Mouse (Mus musculus) liver, embryonic 16.5 days (tissue): ENCODE results near the gene Sypl. TPM values are rescaled to one million over a fixed set of nuclear protein-coding genes. Genes with fewer than 3 reads are reported as not detected.

Experiments used
- ATAC-seq: fragments of 200-750 bp; cut with Nextera tagmentation; 2 replicates; pipeline ENCODE4 v1.8.0; 2017; ENCODE audit warnings: low read depth, mild to moderate bottlenecking, moderate number of reproducible peaks, moderate library complexity
- H3K27ac ChIP-seq: fragments of 300-500 bp; sonication (generic); 2 replicates; pipeline ENCODE4 v1.5.1; 2014; ENCODE audit warnings: mild to moderate bottlenecking, low read length
- H3K27me3 ChIP-seq: fragments of 300-500 bp; sonication (generic); 2 replicates; pipeline ENCODE4 v1.6.1; 2014; ENCODE audit warnings: low read depth, low read length, mixed read lengths; ENCODE audit not compliant: control insufficient read depth, insufficient read depth
- H3K36me3 ChIP-seq: fragments of 300-500 bp; sonication (generic); 2 replicates; pipeline ENCODE4 v1.6.1; 2014; ENCODE audit warnings: mild to moderate bottlenecking; ENCODE audit not compliant: control insufficient read depth, insufficient read depth
- H3K4me1 ChIP-seq: fragments of 300-500 bp; sonication (generic); 2 replicates; pipeline ENCODE4 v1.6.1; 2014; ENCODE audit warnings: low read depth, low read length, mixed read lengths; ENCODE audit not compliant: control insufficient read depth
- H3K4me2 ChIP-seq: fragments of 300-500 bp; sonication (generic); 2 replicates; pipeline ENCODE4 v1.6.1; 2014; ENCODE audit warnings: low read depth, low read length, mixed read lengths
- H3K4me3 ChIP-seq: fragments of 300-500 bp; sonication (generic); 2 replicates; pipeline ENCODE4 v1.5.1; 2014; ENCODE audit warnings: low read depth, mild to moderate bottlenecking, low read length
- H3K9ac ChIP-seq: fragments of 300-500 bp; sonication (generic); 2 replicates; pipeline ENCODE4 v1.6.1; 2014; ENCODE audit warnings: low read depth, low read length
- H3K9me3 ChIP-seq: fragments of 300-500 bp; sonication (generic); replicated peaks from 2 replicates; pipeline ENCODE4 v1.6.1; 2016; ENCODE audit warnings: low read length; ENCODE audit not compliant: control insufficient read depth
- WGBS: fragments of 180-500 bp; shearing (Covaris S2); extraction: QIAGEN DNeasy Blood & Tissue Kit; methylation state at CpG from one replicate; pipeline ENCODE4 v1.1.7; 2014; ENCODE audit not compliant: insufficient replicate concordance; 5-methylcytosine and 5-hydroxymethylcytosine counted together
- polyA plus RNA-seq: library from polyadenylated mRNA; unstranded; fragments of >200 nt; fragmentation: Nextera tagmentation; extraction: Ambion mirVana; gene quantifications from 2 replicates; pipeline ENCODE4 v1.2.1, GENCODE M21; 2015

The Sypl gene
- polyA plus RNA-seq, 1 experiment from 2014 or later: 39.0 TPM

DNA sequence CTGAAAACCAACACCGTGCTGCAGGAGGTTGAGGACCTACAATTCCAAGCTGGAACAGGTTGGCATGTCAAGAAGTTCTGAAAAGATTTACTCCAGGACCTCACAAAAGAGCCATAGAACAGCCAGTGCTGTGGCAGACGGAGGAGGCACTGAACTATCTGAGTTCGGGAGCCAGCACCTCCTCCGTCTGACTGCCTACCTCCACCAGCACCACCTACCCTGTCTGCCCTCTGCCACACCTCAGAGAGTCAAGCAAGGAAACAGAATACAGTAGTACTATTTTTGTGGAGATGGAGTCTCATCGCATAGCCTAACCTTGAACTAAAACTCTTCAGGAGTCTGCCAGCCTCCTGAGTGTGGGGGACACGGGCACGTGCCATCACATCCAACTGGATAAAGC is 23.1 kb upstream of the Sypl start:
- 72% methylated on average over 7 of the region's 7 CpGs for WGBS
- no peak overlapping the region for H3K9ac ChIP-seq
- no peak overlapping the region for H3K27ac ChIP-seq
- H3K4me3 ChIP-seq: no peak overlapping the region
- H3K9me3 ChIP-seq: no peaks in the 10 kb centered on the region
- H3K4me2 ChIP-seq: no peak overlapping the region
- peaks cover 2% of the 10 kb centered on the region for H3K4me1 ChIP-seq
- H3K27me3 ChIP-seq: no peaks in the 10 kb centered on the region
- no peaks in the 10 kb centered on the region for H3K36me3 ChIP-seq
- ATAC-seq: no peak

DNA sequence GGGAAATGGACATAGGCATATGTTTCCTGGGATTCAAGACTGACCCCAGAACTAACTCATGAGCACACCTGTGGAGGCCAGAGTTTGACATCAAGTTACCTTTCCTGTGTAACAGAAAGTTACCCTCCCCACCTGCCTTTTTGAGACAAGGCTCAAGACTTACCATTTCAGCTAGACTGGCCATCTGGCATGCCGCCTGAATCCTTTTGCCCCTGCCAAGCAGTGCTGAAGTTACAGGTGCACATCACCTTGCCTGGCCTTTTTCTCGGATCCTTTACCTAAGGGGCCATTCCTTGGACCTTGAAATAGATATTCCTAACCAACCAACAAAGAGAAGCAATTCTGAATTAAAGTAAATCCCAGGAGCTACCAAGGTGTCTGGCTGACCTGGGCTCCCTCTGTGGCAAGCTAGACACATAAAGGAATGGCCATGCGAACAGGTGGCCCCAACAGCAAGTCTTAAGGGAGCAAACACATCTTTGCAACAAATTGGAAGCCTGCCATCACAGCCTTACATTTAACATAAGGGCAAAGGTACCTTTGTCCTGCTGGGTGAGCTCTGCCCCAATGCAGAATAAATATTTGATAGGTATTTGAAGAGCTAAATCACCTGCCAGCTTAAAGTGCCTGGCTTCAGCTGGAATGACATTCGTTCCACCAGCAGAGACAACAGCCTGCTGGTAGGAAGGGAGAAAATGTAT is 17.3 kb upstream of the Sypl start:
- Histone ChIP-seq H3K4me1 (peaks cover 3% of the 10 kb centered on the region; the same call in 1 of the 2 replicates), H3K9me3 (no peaks in the 10 kb centered on the region), H3K36me3 (no peaks in the 10 kb centered on the region), H3K27me3 (no peaks in the 10 kb centered on the region), H3K27ac (no peak overlapping the region), H3K4me3 (no peak overlapping the region), H3K4me2 (no peak overlapping the region), H3K9ac (no peak overlapping the region)
- WGBS: 44% methylated on average over 4 of the region's 4 CpGs
- peak; percentile 56 for ATAC-seq

DNA sequence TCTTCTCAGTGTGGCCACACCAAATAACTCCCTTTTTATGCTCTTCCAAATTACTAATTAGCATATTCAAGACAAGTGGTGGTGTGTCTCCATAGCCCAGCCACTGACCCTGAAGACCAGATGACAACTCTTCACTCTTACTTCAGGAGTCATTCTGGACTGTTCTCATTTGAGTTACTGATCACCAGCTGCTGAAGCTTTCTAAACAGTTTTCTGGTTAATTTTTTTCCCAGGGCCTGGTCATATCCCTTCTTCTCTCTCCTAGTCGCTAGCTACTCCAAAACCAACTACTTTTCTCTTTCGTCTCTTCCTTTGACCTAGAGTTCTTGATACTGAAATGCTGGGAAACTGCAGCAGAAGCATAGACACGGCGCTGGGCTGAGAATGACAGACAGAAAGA is 12.6 kb upstream of the Sypl start:
- H3K27ac ChIP-seq: no peak overlapping the region
- H3K9ac ChIP-seq: no peak overlapping the region
- WGBS: 55% methylated on average over 4 of the region's 4 CpGs
- H3K9me3 ChIP-seq: no peaks in the 10 kb centered on the region
- H3K4me1 ChIP-seq: peaks cover 2% of the 10 kb centered on the region
- H3K36me3 ChIP-seq: no peaks in the 10 kb centered on the region
- H3K4me3 ChIP-seq: no peak overlapping the region
- ATAC-seq: no peak
- no peaks in the 10 kb centered on the region for H3K27me3 ChIP-seq
- H3K4me2 ChIP-seq: no peak overlapping the region

DNA sequence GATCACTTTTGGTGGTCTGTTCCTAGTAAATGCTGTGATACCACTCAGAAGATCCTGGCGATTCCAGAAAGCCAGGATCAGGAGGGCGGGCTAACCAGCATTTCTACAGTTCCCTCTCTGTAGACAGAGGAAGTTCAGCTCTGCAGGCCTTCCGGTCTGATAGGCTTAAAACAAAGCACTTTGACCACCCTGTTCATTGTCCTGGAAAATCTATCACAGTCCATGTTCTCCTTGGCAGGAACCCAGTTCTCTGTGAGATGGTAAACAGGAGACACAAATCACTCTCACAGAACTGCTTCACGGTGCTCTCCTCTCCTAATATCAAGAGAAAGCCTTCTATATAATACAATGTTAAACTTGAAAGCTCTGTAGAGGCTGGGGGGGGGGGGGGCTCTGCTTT is 10.3 kb upstream of the Sypl start:
- no peak overlapping the region for H3K27ac ChIP-seq
- peak; percentile 43; the same call in 1 of the 2 replicates for ATAC-seq

DNA sequence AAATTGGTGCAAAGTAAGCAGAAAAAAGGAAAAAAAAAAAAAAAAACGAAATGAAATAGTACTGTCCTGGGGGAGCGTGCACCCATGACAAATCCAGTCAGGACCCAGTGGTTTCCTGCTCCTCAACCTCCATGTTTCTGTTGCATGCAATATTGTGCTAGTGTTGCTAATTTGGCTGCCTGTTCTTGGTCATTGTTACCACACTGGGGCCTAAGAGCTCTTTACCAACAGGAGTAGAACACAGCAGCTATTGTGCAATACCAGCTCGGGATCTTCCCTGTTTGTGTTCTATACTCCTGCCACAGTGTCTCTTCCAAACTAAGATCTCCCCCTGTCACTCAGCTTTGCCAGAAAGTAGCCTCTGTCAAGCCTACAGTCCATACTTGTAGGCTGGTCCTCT is 9.7 kb upstream of the Sypl start:
- H3K4me3 ChIP-seq: no peak overlapping the region
- WGBS: 43% methylated on average over 3 of the region's 3 CpGs
- H3K36me3 ChIP-seq: no peaks in the 10 kb centered on the region
- H3K4me2 ChIP-seq: no peak overlapping the region
- H3K9ac ChIP-seq: no peak overlapping the region
- H3K4me1 ChIP-seq: no peaks in the 10 kb centered on the region; the same call in 1 of the 2 replicates
- no peaks in the 10 kb centered on the region for H3K9me3 ChIP-seq
- H3K27ac ChIP-seq: no peak overlapping the region
- no peaks in the 10 kb centered on the region for H3K27me3 ChIP-seq
- peak; percentile 71 for ATAC-seq

More for the DNA sequence above, 10.3 kb upstream of the Sypl start:
- H3K27me3 ChIP-seq: no peaks in the 10 kb centered on the region
- H3K9ac ChIP-seq: no peak overlapping the region
- H3K4me1 ChIP-seq: no peaks in the 10 kb centered on the region; the same call in 1 of the 2 replicates
- no peaks in the 10 kb centered on the region for H3K9me3 ChIP-seq
- no peaks in the 10 kb centered on the region for H3K36me3 ChIP-seq
- H3K4me2 ChIP-seq: no peak overlapping the region
- no peak overlapping the region for H3K4me3 ChIP-seq
- WGBS: 24% methylated on average over 4 of the region's 4 CpGs

DNA sequence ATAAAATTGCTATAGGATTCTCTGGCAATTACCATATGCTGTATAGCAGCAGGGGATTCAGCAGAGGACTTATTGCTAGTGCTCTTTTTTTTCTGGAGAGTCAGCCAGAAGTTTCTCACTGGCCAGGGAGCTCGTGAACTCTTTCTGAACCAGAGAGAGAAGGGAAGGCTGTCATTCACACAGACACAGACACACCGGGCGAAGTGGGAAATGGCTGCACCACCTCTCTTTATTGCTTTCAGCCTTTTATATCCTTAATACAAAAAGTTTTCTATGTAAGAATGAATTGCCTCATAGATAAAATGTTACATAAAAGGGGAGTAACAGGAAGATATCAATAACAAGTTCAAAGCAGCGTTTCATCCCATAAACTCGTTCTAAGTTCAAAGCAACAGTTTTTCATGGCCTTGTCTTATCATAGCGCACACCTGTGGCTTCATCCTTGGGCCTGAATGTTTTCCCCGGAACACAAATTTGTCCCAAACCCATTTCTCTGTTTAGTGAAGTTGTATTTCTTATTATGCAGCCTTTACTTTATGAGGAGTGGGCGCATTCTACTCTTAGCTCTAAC is 8.7 kb upstream of the Sypl start:
- Histone ChIP-seq H3K9ac (no peak overlapping the region), H3K9me3 (no peaks in the 10 kb centered on the region), H3K27ac (no peak overlapping the region), H3K4me2 (no peak overlapping the region), H3K4me3 (no peak overlapping the region), H3K36me3 (no peaks in the 10 kb centered on the region), H3K4me1 (no peaks in the 10 kb centered on the region; the same call in 1 of the 2 replicates), H3K27me3 (no peaks in the 10 kb centered on the region)
- 51% methylated on average over 8 of the region's 8 CpGs for WGBS
- ATAC-seq: no peak

DNA sequence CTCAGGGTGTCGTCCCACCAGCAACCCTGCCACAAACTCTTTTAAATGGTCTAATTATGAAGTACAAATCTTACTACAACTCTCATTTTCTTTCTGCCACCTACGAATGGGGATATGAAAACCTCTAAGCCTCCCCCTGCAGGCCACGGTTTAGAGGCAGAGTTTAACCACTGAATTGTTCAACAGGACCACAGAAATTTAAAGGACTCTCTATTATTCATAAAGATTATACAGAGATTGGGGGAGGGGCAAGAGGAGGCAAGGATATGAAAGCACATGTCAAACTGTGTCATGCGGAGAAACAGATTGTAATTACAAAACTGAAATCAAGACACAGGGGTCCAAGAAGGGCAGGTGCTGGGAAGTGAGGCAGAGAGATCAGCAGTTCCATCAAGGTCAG is 7.3 kb upstream of the Sypl start:
- no peak for ATAC-seq
- no peaks in the 10 kb centered on the region for H3K27me3 ChIP-seq
- no peaks in the 10 kb centered on the region for H3K36me3 ChIP-seq
- no peak overlapping the region for H3K27ac ChIP-seq
- H3K9ac ChIP-seq: no peak overlapping the region
- H3K4me1 ChIP-seq: no peaks in the 10 kb centered on the region; the same call in 1 of the 2 replicates
- no peak overlapping the region for H3K4me3 ChIP-seq
- WGBS: 50% methylated on average over 4 of the region's 4 CpGs
- no peak overlapping the region for H3K4me2 ChIP-seq
- no peaks in the 10 kb centered on the region for H3K9me3 ChIP-seq

DNA sequence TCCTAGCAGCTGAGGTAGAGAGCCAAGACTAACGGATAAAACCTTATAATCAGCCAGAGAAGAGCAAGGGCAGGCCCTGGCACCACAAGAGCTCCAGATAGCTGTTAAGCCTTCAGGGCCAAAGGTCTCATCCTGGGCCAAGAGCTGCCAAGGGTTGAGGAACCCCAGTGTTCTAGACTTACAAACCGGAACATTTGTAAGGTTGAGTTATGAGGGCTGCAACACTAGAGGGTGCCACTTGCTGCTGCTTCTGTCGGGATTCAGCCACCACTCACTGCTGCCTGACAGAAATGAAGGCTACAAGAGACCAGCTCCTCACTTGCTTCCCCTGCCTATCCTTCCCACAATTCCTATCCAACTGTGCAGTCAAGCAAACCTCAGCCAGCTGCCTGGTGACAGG is 1.3 kb upstream of the Sypl start:
- Histone ChIP-seq H3K36me3 (no peaks in the 10 kb centered on the region), H3K4me1 (peaks cover 14% of the 10 kb centered on the region), H3K4me2 (0 out of 2 replicates have a peak overlapping the region, but pooled peaks have one; percentile 11), H3K27me3 (no peaks in the 10 kb centered on the region), H3K9ac (no peak overlapping the region), H3K9me3 (no peaks in the 10 kb centered on the region), H3K27ac (peak overlapping the region; percentile 38; the same call in 1 of the 2 replicates), H3K4me3 (no peak overlapping the region)
- ATAC-seq: no peak
- WGBS: 13% methylated on average over 3 of the region's 3 CpGs

DNA sequence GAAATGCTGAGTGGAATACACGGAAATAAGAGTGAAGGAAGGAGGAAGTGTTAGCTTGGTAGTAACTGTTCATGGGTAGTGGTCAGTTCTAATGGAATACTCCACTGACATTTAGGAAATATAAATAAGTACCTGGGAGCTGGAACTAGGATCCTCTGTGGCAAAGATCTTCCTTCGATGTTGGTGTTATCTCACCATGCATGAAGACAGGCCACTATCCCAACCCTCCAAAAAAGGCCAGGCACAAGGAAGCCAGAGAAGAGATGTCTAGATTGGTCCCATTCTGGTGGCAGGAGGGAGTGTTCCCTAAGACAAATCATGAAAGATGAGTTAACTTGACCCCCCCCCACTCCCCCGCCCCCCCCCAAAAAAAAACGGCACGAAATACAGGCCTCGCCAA is 625 bp upstream of the Sypl start:
- WGBS: 7% methylated on average over 6 of the region's 6 CpGs
- Histone ChIP-seq H3K9me3 (no peaks in the 10 kb centered on the region), H3K36me3 (no peaks in the 10 kb centered on the region), H3K4me3 (peak overlapping the region; percentile 90), H3K4me2 (peak overlapping the region; percentile 93), H3K27ac (peak overlapping the region; percentile 99), H3K4me1 (peaks cover 15% of the 10 kb centered on the region), H3K27me3 (no peaks in the 10 kb centered on the region), H3K9ac (peak overlapping the region; percentile 74)
- ATAC-seq: no peak
